Mouse (Mus musculus): ENCODE measurements at regions not wholly inside any gene's neighbourhood (a gene's known extent, or its start where the extent isn't known, plus 50 kb on each side); places are given as distances from the start of the nearest gene placed in this dataset.

GRCm38 (mm10) chr12:12765055-12765454, 176.7 kb downstream of the Mycn start:
- no peak for DNase-seq

- no peak for DNase-seq
These were observed 177.1 kb downstream of the Mycn start for GRCm38 (mm10) chr12:12764586-12764985.

- DNase-seq: no peak
These were observed 185.3 kb downstream of the Mycn start for GRCm38 (mm10) chr12:12756301-12756948.

- DNase-seq: no peak
These were observed 187.9 kb downstream of the Mycn start for GRCm38 (mm10) chr12:12753849-12754248.

- DNase-seq: no peak
These were observed 189.9 kb downstream of the Mycn start for GRCm38 (mm10) chr12:12751670-12752426.

GRCm38 (mm10) chr12:12749690-12750089, 192.0 kb downstream of the Mycn start:
- no peak for DNase-seq

GRCm38 (mm10) chr12:12746852-12747454, 194.8 kb downstream of the Mycn start:
- no peak for DNase-seq

- no peak for DNase-seq
These were observed 197.2 kb downstream of the Mycn start for GRCm38 (mm10) chr12:12744492-12744891.

- no peak for DNase-seq
These were observed 202.9 kb downstream of the Mycn start for GRCm38 (mm10) chr12:12738631-12739331.

GRCm38 (mm10) chr12:12725797-12726196, 215.9 kb downstream of the Mycn start:
- no peak for DNase-seq

- no peak for DNase-seq
These were observed 216.6 kb downstream of the Mycn start for GRCm38 (mm10) chr12:12725075-12725474.

GRCm38 (mm10) chr12:12723724-12724487, 217.8 kb downstream of the Mycn start:
- no peak for DNase-seq

- peak; percentile 42 for DNase-seq
These were observed 218.6 kb downstream of the Mycn start for GRCm38 (mm10) chr12:12722982-12723661.

- no peak for DNase-seq
These were observed 225.0 kb downstream of the Mycn start for GRCm38 (mm10) chr12:12716691-12717090.

GRCm38 (mm10) chr12:12715956-12716669, 225.6 kb downstream of the Mycn start:
- no peak for DNase-seq

- no peak for DNase-seq
These were observed 226.2 kb downstream of the Mycn start for GRCm38 (mm10) chr12:12715528-12715927.

- DNase-seq: no peak
These were observed 231.5 kb downstream of the Mycn start for GRCm38 (mm10) chr12:12710184-12710609.

- no peak for DNase-seq
These were observed 232.7 kb downstream of the Mycn start for GRCm38 (mm10) chr12:12708954-12709523.

- no peak for DNase-seq
These were observed 235.3 kb downstream of the Mycn start for GRCm38 (mm10) chr12:12706326-12706920.

- DNase-seq: no peak
These were observed 240.0 kb downstream of the Mycn start for GRCm38 (mm10) chr12:12701735-12702134.
